Mouse (Mus musculus) right cerebral cortex, postnatal 10 days (tissue): ENCODE measurements around the gene Mapk1ip1l.
A peak's percentile ranks its signal among the peaks of the same experiment; 100 is the strongest.
"Not testable (repeated sequence)": the region's sequence is repeated elsewhere in the genome, so short reads cannot be mapped to it uniquely, and the experiment has no call there.

Source experiments
- DNase-seq, 2 experiments: peaks; one replicate each; pipeline ENCODE4 v3.0.0; 2021; ENCODE audit warnings: low spot score in 2 of 2

The Mapk1ip1l gene

GRCm38 (mm10) chr14:47304814-47305405 lies 6.8 kb downstream of the Mapk1ip1l start:
- no peak for DNase-seq

- DNase-seq, result no peak
Measured at GRCm38 (mm10) chr14:47305933-47306332, 7.9 kb downstream of the Mapk1ip1l start.

- DNase-seq, result no peak
Measured at GRCm38 (mm10) chr14:47307669-47308068, 9.6 kb downstream of the Mapk1ip1l start.

- no peak for DNase-seq
Measured at GRCm38 (mm10) chr14:47309061-47309460, 11.0 kb downstream of the Mapk1ip1l start.

- no peak for DNase-seq
Measured at GRCm38 (mm10) chr14:47310342-47311181, 12.5 kb downstream of the Mapk1ip1l start.

- DNase-seq, result no peak
Measured at GRCm38 (mm10) chr14:47319362-47319761, 21.3 kb downstream of the Mapk1ip1l start.

GRCm38 (mm10) chr14:47321581-47321980 lies 23.5 kb downstream of the Mapk1ip1l start:
- DNase-seq, result not testable (repeated sequence)

GRCm38 (mm10) chr14:47325965-47326761 lies 28.1 kb downstream of the Mapk1ip1l start:
- DNase-seq, result no peak

- DNase-seq, result no peak
Measured at GRCm38 (mm10) chr14:47327347-47327746, 29.3 kb downstream of the Mapk1ip1l start.

- DNase-seq, result no peak
Measured at GRCm38 (mm10) chr14:47331920-47332319, 33.9 kb downstream of the Mapk1ip1l start.

- DNase-seq, result peak; percentile 58 to 80
Measured at GRCm38 (mm10) chr14:47334819-47335218, 36.8 kb downstream of the Mapk1ip1l start.

- DNase-seq, result no peak
Measured at GRCm38 (mm10) chr14:47335300-47335699, 37.2 kb downstream of the Mapk1ip1l start.

- DNase-seq, result no peak
Measured at GRCm38 (mm10) chr14:47340231-47340925, 42.3 kb downstream of the Mapk1ip1l start.

- peak; percentile 38 to 48 for DNase-seq
Measured at GRCm38 (mm10) chr14:47341811-47342291, 43.8 kb downstream of the Mapk1ip1l start.

- no peak for DNase-seq
Measured at GRCm38 (mm10) chr14:47346715-47347114, 48.6 kb downstream of the Mapk1ip1l start.

- DNase-seq, result no peak
Measured at GRCm38 (mm10) chr14:47350974-47351373, 52.9 kb downstream of the Mapk1ip1l start.

- DNase-seq, result no peak
Measured at GRCm38 (mm10) chr14:47352272-47352671, 54.2 kb downstream of the Mapk1ip1l start.

GRCm38 (mm10) chr14:47353240-47353639 lies 55.2 kb downstream of the Mapk1ip1l start:
- no peak for DNase-seq

- no peak for DNase-seq
Measured at GRCm38 (mm10) chr14:47354111-47354577, 56.1 kb downstream of the Mapk1ip1l start.

- no peak for DNase-seq
Measured at GRCm38 (mm10) chr14:47354948-47355347, 56.9 kb downstream of the Mapk1ip1l start.

- DNase-seq, result no peak
Measured at GRCm38 (mm10) chr14:47356622-47357021, 58.6 kb downstream of the Mapk1ip1l start.
